Mouse (Mus musculus): Measurements from ENCODE around the gene Qprt. TPM values are rescaled to one million over a fixed set of nuclear protein-coding genes. Genes with fewer than 3 reads are reported as not detected.

The Qprt gene
- total RNA-seq, 2 experiments from 2014 or later, result 0.54 to 0.63 TPM

DNA sequence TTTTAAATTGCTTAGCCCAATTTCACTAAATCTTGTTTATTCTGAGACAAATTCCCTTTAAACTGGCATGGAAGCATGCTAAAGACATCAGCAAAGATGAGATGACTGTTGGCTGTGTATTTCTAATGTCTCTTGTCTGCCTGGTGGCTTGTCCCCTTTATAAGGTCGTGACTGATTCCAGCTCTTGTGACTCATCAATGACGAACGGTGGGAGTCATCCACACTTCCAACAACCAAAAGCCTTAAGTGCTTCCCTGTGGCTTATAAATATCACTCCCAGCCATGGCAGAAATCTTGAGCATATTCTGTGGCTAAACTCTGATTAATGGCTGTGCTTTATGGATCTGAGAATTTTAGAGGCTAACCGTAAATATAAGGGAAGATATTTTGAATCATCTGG lies 55.7 kb downstream of the Qprt start:
- DNase-seq (ENCODE audit: low spot score in 2 of 2), result no peak

DNA sequence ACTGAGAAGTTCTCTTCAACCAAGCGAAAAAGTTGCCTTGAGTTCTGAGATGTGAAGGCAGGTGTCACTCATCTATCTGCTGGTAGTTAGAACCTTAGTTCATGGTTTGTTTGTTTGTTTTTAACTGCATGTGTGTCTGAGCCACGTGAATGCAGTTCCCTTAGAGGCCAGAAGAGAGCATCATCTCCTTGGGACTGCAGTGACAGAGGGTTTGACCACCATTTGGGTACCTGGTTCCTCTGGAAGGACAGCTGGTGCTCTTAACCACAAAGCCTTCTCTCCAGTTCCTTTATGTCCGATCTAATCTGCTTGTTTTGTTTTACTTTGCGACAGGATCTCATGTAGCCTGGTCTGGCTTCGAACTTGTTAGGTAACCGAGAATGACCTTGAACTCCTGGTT lies 56.5 kb downstream of the Qprt start:
- DNase-seq (ENCODE audit: low spot score in 2 of 2), result no peak

Other genes with a start within 250 kb of the Qprt start
- 100 to 1,000 TPM; 150 to 163 TPM for gene Taok2, start 237.5 kb downstream of the Qprt start, total RNA-seq (2021)
- gene Tmem219, start 199.3 kb downstream of the Qprt start, total RNA-seq (2021), result 10 to 100 TPM; 19.6 to 23.3 TPM
- gene Kctd13, start 193.3 kb downstream of the Qprt start, total RNA-seq (2021), result 100 to 1,000 TPM; 136 to 158 TPM
- 10 to 100 TPM; 39.7 to 43.3 TPM for gene Asphd1, start 172.6 kb downstream of the Qprt start, total RNA-seq (2021)
- 100 to 1,000 TPM; 407 to 416 TPM for gene Sez6l2, start 171.7 kb downstream of the Qprt start, total RNA-seq (2021)
- gene Cdipt, start 146.3 kb downstream of the Qprt start, total RNA-seq (2021), result 100 to 1,000 TPM; 171 to 180 TPM
- under 1 TPM in 1 of 2 experiments, not detected in 1; 0.45 TPM for gene Cdiptos, start 146.1 kb downstream of the Qprt start, total RNA-seq (2021)
- 1 to 10 TPM; 8.6 to 9.5 TPM for gene Mvp, start 107.6 kb downstream of the Qprt start, total RNA-seq (2021)
- gene Pagr1b, start 105.7 kb downstream of the Qprt start, total RNA-seq (2021), result not detected
- gene Pagr1a, start 104.9 kb downstream of the Qprt start, total RNA-seq (2021), result 10 to 100 TPM; 18.7 to 35.6 TPM
- 10 to 100 TPM; 45.7 to 55.3 TPM for gene Gm42742, start 101.1 kb downstream of the Qprt start, total RNA-seq (2021)
- 100 to 1,000 TPM; 202 to 211 TPM for gene Prrt2, start 101.0 kb downstream of the Qprt start, total RNA-seq (2021)
- gene Maz, start 95.2 kb downstream of the Qprt start, total RNA-seq (2021), result 100 to 1,000 TPM; 205 to 207 TPM
- gene Kif22, start 79.8 kb downstream of the Qprt start, total RNA-seq (2021), result 1 to 10 TPM; 3.6 to 5.7 TPM
- gene Zg16, start 34.9 kb downstream of the Qprt start, total RNA-seq (2021), result not detected
- gene AI467606, start 30.9 kb downstream of the Qprt start, total RNA-seq (2021), result 1 to 10 TPM; 1.1 to 1.6 TPM
- gene Spn, start 15.6 kb upstream of the Qprt start, total RNA-seq (2021), result under 1 TPM; 0.09 to 0.16 TPM
- gene Cd2bp2, start 73.8 kb upstream of the Qprt start, total RNA-seq (2021), result 10 to 100 TPM; 88.0 to 90.2 TPM
- 10 to 100 TPM; 90.8 to 94.1 TPM for gene Tbc1d10b, start 86.2 kb upstream of the Qprt start, total RNA-seq (2021)
- gene Mylpf, start 86.7 kb upstream of the Qprt start, total RNA-seq (2021), result 1 to 10 TPM; 2.1 to 3.0 TPM
- gene Zfp553, start 110.8 kb upstream of the Qprt start, total RNA-seq (2021), result 10 to 100 TPM; 21.3 to 22.1 TPM
- gene Sept1, start 110.9 kb upstream of the Qprt start, total RNA-seq (2021), result 1 to 10 TPM; 4.4 to 4.5 TPM
- 10 to 100 TPM; 55.2 to 57.9 TPM for gene Zfp771, start 122.0 kb upstream of the Qprt start, total RNA-seq (2021)
- 10 to 100 TPM; 20.8 to 23.2 TPM for gene Dctpp1, start 138.5 kb upstream of the Qprt start, total RNA-seq (2021)
- gene Sephs2, start 151.8 kb upstream of the Qprt start, total RNA-seq (2021), result 10 to 100 TPM; 33.4 to 35.8 TPM
- gene Itgal, start 174.0 kb upstream of the Qprt start, total RNA-seq (2021), result under 1 TPM; 0.42 to 0.86 TPM
- gene Zfp768, start 223.4 kb upstream of the Qprt start, total RNA-seq (2021), result 10 to 100 TPM; 13.7 to 14.5 TPM